Mouse (Mus musculus) hindbrain, embryonic 14.5 days (tissue): ENCODE measurements around the gene Gm12394. TPM values are rescaled to one million over a fixed set of nuclear protein-coding genes. Genes with fewer than 3 reads are reported as not detected.
"Not testable (repeated sequence)": the region's sequence is repeated elsewhere in the genome, so short reads cannot be mapped to it uniquely, and the experiment has no call there.

Experiments used
- ATAC-seq: fragments of 200-750 bp; cut with Nextera tagmentation; 2 replicates; pipeline ENCODE4 v1.8.0; 2017; ENCODE audit warnings: moderate number of reproducible peaks, mild to moderate bottlenecking, moderate TSS enrichment, moderate library complexity; ENCODE audit not compliant: low FRiP score
- DNase-seq: peaks from one replicate; pipeline ENCODE4 v3.0.0-alpha.2; 2015; ENCODE audit warnings: low spot score
- H3K27ac ChIP-seq: fragments of 300-500 bp; sonication (generic); 2 replicates; pipeline ENCODE4 v1.5.1; 2014; ENCODE audit warnings: mild to moderate bottlenecking, moderate library complexity
- H3K27me3 ChIP-seq: fragments of 300-500 bp; sonication (generic); 2 replicates; pipeline ENCODE4 v1.6.1; 2014; ENCODE audit warnings: mild to moderate bottlenecking, low read length, mixed read lengths; ENCODE audit not compliant: control insufficient read depth, insufficient read depth
- H3K36me3 ChIP-seq: fragments of 300-500 bp; sonication (generic); replicated peaks from 2 replicates; pipeline ENCODE4 v1.6.1; 2014; ENCODE audit not compliant: control insufficient read depth, insufficient read depth
- H3K4me1 ChIP-seq: fragments of 300-500 bp; sonication (generic); replicated peaks from 2 replicates; pipeline ENCODE4 v1.6.1; 2014; ENCODE audit warnings: antibody characterized with exemption, low read length, mixed read lengths; ENCODE audit not compliant: control insufficient read depth, insufficient read depth
- H3K4me2 ChIP-seq: fragments of 300-500 bp; sonication (generic); replicated peaks from 2 replicates; pipeline ENCODE4 v1.6.1; 2014; ENCODE audit warnings: mild to moderate bottlenecking, moderate library complexity
- H3K4me3 ChIP-seq: fragments of 300-500 bp; sonication (generic); replicated peaks from 2 replicates; pipeline ENCODE4 v1.5.1; 2014; ENCODE audit warnings: mild to moderate bottlenecking, low read length
- H3K9ac ChIP-seq: fragments of 300-500 bp; sonication (generic); 2 replicates; pipeline ENCODE4 v1.6.1; 2014
- H3K9me3 ChIP-seq: fragments of 300-500 bp; sonication (generic); 2 replicates; pipeline ENCODE4 v1.6.1; 2016; ENCODE audit warnings: low read length; ENCODE audit not compliant: control insufficient read depth
- WGBS: fragments of 180-500 bp; shearing (Covaris S2); extraction: QIAGEN DNeasy Blood & Tissue Kit; methylation state at CpG from one replicate; pipeline ENCODE4 v1.1.7; 2014; 5-methylcytosine and 5-hydroxymethylcytosine counted together
- polyA plus RNA-seq: library from polyadenylated mRNA; unstranded; fragments of >200 nt; fragmentation: Nextera tagmentation; extraction: Ambion mirVana; gene quantifications from 2 replicates; pipeline ENCODE4 v1.2.1, GENCODE M21; 2014

Gene Gm12394
- polyA plus RNA-seq, 1 experiment from 2014 or later: 0.62 TPM

DNA sequence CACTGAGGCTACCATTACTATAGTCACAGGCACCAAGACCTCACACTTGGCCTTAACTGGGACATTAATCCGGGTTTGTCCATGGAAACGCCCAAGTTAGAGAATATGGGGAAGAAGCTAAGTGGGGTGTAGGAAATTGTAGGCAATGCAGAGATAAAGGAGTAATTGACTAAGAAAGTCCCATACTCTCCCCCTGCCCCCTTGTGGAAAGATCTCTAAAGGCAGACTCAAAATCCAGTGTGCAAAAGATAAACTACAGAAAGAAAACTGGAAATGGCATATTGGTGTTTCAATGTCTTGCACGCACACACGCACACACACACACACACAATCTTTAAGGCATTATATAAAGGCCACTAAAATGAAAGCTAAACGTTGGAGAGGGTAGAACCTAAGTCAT, 14.2 kb upstream of the Gm12394 start:
- Histone ChIP-seq H3K9me3 (no peaks in the 10 kb centered on the region), H3K4me2 (no peak overlapping the region), H3K4me3 (no peak overlapping the region), H3K27ac (no peak overlapping the region), H3K4me1 (no peaks in the 10 kb centered on the region), H3K36me3 (no peaks in the 10 kb centered on the region), H3K27me3 (no peaks in the 10 kb centered on the region), H3K9ac (no peak overlapping the region)
- 85% methylated on average over 5 of the region's 5 CpGs for WGBS
- DNase-seq: no peak
- ATAC-seq: no peak

DNA sequence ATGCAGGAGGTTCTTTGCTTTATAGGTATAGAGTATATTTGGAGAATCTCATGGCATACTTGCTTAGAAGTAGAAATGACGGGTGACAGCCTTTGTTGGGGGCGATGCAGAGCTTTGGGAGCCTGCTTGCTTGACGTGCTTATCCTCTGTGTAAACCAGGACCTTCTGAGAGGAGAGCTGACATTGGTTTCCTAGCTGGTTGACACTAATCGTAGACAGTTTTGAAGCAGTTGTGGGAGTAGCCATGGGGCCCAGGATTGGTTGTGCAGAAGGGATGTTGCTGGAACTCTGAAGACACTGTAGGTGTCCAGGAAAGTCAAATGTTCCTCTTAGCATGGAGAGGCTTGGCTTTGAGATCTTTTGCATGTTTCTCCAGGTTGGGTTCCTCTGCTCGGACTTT, 11.6 kb upstream of the Gm12394 start:
- no peak for DNase-seq

DNA sequence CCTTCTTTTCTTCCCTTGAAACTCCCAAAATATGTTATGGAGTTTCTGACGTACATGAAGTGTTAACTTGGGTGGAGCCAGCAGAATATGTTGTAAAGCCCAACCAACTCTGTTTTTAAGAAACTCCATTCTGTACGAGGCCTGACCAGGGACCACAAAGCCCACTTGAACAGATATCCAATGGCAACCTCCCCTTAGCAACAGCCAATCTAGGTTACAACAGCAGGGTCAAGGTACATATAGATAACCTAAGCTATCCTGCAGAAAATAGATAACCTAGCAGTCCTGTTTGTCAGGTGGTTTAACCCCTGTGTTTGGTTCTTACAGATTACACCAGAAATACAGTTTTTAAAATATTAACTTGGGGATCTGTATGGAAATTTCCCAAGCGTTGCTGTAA, 10.8 kb upstream of the Gm12394 start:
- Histone ChIP-seq H3K4me1 (no peaks in the 10 kb centered on the region), H3K4me2 (no peak overlapping the region), H3K27ac (no peak overlapping the region), H3K4me3 (no peak overlapping the region), H3K36me3 (no peaks in the 10 kb centered on the region), H3K9ac (no peak overlapping the region), H3K27me3 (no peaks in the 10 kb centered on the region), H3K9me3 (no peaks in the 10 kb centered on the region)
- WGBS: 75% methylated on average over 3 of the region's 3 CpGs
- DNase-seq: no peak
- no peak for ATAC-seq

More for the DNA sequence above, 11.6 kb upstream of the Gm12394 start:
- H3K4me3 ChIP-seq: no peak overlapping the region
- H3K4me1 ChIP-seq: no peaks in the 10 kb centered on the region
- ATAC-seq: no peak
- 89% methylated on average over 5 of the region's 5 CpGs for WGBS
- H3K9me3 ChIP-seq: no peaks in the 10 kb centered on the region
- H3K9ac ChIP-seq: no peak overlapping the region
- H3K27ac ChIP-seq: no peak overlapping the region
- no peaks in the 10 kb centered on the region for H3K36me3 ChIP-seq
- H3K27me3 ChIP-seq: no peaks in the 10 kb centered on the region
- no peak overlapping the region for H3K4me2 ChIP-seq

DNA sequence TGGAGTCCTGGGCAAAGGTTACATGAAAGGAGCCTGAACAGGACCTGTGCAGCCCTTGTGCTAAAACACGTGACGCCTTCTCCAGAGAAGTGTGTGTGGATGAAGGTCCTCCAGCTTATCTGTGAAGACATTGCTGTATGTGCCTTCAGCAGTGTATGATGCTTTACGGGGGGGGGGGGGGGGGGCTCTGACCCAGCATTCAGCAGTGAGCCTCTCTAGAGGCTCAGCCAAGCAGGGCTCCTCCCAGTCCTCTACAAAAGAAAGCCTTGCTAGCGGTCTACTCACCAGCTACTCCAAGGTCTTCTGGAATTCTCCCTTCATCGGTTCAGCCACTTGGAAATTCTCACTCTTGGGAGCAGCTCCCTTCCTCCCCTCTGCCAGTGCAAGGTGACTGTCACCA, 6.9 kb upstream of the Gm12394 start:
- not testable (repeated sequence) for H3K9me3 ChIP-seq, H3K4me3 ChIP-seq, H3K36me3 ChIP-seq, ATAC-seq, H3K9ac ChIP-seq, H3K27ac ChIP-seq, H3K4me1 ChIP-seq, H3K4me2 ChIP-seq, DNase-seq, H3K27me3 ChIP-seq
- 84% methylated on average over 5 of the region's 5 CpGs for WGBS

DNA sequence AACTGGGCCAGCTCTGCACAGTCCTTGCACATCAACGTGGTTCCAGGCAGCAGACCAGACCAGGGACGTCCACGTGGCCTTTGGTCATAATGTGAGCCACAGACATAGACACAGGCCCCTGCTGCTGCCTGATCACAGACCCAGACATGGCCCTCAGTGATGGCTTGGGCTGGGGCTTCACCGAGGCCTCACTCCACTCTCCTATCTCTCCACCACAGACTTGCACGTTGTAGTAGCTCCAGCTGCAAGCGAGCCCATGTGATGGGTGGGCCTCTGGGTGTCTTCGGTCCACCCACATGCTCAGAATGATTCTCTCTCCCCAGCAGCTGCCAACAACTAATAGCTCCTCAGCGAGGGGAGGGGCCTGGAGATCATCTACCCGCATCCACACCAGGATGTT, 3.9 kb upstream of the Gm12394 start:
- H3K9me3 ChIP-seq, ATAC-seq, H3K4me3 ChIP-seq, H3K27me3 ChIP-seq, H3K4me1 ChIP-seq, H3K9ac ChIP-seq, DNase-seq, H3K27ac ChIP-seq, H3K36me3 ChIP-seq, H3K4me2 ChIP-seq: not testable (repeated sequence)
- 94% methylated on average over 9 of the region's 9 CpGs for WGBS

DNA sequence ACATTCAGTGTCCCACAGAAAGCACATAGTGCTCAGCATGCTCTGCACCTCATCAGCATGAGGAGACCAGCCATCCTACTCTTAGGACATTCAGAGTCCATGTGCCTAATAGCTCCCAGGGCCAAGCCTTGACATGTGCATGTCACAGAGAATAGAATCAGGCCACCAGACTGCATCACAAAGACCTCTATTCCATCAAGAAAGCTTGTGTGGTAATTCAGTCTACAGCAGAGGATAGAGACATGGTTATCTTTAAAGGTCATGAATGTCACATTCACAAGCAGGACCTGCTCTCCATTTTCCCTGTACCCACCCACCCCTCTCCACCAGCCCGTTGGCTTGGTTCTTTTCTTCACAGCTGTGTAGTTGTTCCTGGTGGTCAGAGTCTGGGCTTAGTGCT, 2.8 kb downstream of the Gm12394 start, which contains the start of gene Fam205a1:
Gene Fam205a1, minus strand, starts transcription at position 101 of the 400 bp plus-strand sequence.
- H3K9me3 ChIP-seq, H3K4me1 ChIP-seq, H3K36me3 ChIP-seq, H3K27me3 ChIP-seq, H3K9ac ChIP-seq, ATAC-seq, DNase-seq, H3K4me3 ChIP-seq, H3K27ac ChIP-seq, H3K4me2 ChIP-seq: not testable (repeated sequence)
- WGBS: 89% methylated on average over 1 of the region's 1 CpGs

DNA sequence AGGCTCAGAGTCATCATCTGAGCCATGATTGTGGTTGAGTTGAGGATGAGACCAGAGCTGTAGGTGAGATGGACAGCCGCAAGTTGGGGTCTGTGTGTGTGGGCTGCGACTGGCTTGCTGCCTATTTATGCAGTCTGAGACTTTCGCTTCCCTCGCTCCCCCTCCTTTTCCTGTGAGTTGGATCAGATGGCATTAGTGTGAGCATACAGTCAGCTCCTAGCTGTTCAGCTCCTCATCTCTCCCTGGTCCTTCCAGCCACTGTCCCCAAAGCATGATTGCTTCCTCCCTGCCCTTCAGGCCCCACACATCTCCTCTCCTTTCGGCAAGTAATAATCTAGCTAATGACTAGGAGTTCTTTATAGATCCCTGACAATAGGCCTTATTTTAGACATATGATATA, 82.7 kb downstream of the Gm12394 start, which contains the start of gene Ccl21a:
Gene Ccl21a, minus strand, starts transcription at position 101 of the 400 bp plus-strand sequence.
- not testable (repeated sequence) for H3K4me2 ChIP-seq, H3K9me3 ChIP-seq, ATAC-seq, H3K9ac ChIP-seq, H3K4me3 ChIP-seq, H3K4me1 ChIP-seq, H3K27me3 ChIP-seq, H3K27ac ChIP-seq, H3K36me3 ChIP-seq, DNase-seq
- no CpG with 5 or more reads among the region's 5 CpGs for WGBS

DNA sequence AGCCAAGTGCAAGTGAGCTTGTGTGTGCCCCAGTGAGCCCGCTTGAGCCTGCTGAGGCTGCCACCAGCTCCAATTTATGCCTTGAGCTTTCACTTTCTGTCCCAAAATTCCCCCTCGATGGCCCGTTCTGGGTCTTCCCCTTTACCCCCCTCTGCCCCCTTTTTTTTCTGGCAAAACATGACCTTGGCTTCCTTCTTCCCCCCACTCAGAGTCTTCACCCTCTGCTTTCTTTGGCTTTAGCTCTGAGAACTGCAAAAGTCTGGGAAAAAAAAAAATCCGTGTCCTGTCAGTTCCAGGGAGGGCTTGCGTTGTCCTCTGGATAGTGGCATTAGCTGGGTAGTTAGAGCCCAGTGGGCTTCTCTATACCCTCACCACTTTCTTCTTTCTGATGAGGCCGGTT, 100.1 kb downstream of the Gm12394 start, which contains the start of gene Ccl19:
Gene Ccl19, minus strand, starts transcription at position 101 of the 400 bp plus-strand sequence.
- H3K9ac ChIP-seq, H3K27me3 ChIP-seq, DNase-seq, ATAC-seq, H3K27ac ChIP-seq, H3K36me3 ChIP-seq, H3K4me2 ChIP-seq, H3K4me1 ChIP-seq, H3K4me3 ChIP-seq, H3K9me3 ChIP-seq: not testable (repeated sequence)
- no CpG with 5 or more reads among the region's 6 CpGs for WGBS

DNA sequence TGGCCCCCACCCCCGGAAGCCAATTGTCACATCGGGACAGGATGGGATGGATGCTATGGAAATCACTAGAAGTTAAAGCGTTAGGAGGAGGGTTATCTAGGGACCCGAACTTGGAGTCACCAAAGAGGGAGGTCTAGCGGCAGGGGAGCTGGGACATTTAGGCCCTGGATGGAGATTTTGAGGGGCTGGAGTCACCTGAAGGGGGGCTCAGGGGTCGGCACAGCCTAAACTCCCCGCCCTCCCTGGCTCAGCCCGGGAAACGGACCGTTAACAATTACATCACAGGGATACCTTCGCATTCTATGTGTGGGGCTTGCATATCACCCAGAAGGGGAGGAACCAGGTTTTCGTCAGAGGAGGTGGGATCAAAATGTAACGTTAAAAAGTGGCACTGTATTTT, 121.3 kb downstream of the Gm12394 start, which contains the start of gene 4930578G10Rik:
Gene 4930578G10Rik, plus strand, starts transcription at position 301 of the 400 bp plus-strand sequence.
- DNase-seq, H3K27me3 ChIP-seq, H3K9me3 ChIP-seq, H3K4me1 ChIP-seq, H3K36me3 ChIP-seq, ATAC-seq, H3K27ac ChIP-seq, H3K9ac ChIP-seq, H3K4me3 ChIP-seq, H3K4me2 ChIP-seq: not testable (repeated sequence)
- WGBS: no CpG with 5 or more reads among the region's 13 CpGs
